Mouse (Mus musculus): ENCODE measurements around the gene Itfg2. TPM values are rescaled to one million over a fixed set of nuclear protein-coding genes. Genes with fewer than 3 reads are reported as not detected.

The Itfg2 gene
- total RNA-seq, 2 experiments from 2014 or later, result 15.6 to 33.1 TPM

DNA sequence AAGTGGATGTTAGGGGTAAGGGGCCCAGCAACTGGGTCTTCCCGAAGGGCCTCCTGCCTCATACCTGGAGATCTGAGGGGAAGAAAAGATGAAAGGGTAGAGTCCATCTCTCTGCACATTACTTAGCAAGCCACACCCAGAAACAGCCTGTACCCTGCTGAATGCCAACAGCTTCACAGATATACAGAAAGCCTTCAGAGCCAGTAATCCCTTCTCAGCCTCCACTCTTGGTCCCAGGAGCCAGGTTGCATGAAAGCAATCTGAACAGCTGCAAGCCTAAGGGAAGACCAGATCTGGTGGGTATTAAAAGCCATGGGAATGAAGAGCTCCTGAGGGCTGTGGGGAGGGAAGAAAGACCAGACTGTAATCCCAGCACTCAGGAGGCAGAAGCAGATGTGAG, 35.5 kb downstream of the Itfg2 start:
- no peak for ATAC-seq (replicated peaks; ENCODE audit: poor library complexity)

DNA sequence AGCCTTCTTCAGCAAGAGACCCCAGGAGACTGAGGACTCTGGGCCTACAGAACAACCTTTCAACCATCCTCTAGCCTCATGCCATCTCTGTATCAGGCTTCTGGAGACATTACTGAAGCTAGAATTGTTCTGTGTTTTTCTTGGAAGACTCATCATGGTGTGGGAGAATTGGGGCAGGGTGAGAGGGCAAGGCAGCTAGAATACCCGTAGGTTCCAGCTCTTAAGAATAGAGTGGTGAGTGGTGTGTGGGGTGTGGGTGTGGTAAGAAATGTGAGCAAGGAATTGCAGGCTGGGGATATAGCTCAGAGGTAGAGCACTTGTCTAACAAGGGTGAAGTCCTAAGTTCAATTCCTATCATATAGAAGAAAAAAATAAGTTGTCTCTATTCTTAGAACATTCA, 39.7 kb downstream of the Itfg2 start:
- no peak for ATAC-seq (replicated peaks; ENCODE audit: poor library complexity)

DNA sequence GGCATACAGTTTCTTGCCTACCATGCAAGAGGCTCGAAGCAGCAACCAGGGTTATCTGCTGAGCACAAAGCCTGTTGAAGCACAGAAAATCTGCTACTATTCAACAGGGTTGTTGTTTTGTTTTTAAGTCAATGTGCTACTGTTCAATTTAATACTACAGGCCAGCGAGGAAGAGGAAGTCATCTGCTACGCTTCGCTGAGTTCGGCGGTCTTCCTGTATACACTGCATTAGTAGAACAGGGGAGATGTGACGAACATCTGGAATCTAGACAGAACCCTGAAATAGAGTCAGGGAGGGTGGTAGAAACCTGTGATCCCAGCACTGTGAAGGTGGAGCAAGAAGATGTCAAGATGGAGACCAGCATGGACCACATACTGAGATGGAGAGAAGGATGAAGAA, 41.0 kb downstream of the Itfg2 start:
- ATAC-seq (replicated peaks; ENCODE audit: poor library complexity), result no peak

DNA sequence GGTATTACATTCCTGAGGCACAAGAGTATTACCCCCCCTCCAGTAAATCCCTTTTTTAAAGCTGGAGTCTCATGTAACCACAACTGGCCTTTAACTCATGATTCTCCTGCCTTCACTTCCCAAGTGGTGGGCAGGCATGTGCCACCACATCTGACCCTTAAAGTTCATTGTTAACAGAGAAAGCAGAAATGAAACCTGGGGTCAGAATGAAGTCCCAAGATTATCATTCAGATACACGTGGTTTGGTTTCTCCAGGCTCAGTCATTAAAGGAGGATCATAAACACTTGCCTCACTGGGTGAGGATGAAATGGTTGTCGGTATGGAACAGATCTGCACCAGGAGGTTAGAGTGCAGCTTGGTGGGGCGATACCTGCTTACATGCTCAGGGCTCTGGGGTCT, 43.5 kb downstream of the Itfg2 start:
- peak; percentile 76 for ATAC-seq (replicated peaks; ENCODE audit: poor library complexity)

DNA sequence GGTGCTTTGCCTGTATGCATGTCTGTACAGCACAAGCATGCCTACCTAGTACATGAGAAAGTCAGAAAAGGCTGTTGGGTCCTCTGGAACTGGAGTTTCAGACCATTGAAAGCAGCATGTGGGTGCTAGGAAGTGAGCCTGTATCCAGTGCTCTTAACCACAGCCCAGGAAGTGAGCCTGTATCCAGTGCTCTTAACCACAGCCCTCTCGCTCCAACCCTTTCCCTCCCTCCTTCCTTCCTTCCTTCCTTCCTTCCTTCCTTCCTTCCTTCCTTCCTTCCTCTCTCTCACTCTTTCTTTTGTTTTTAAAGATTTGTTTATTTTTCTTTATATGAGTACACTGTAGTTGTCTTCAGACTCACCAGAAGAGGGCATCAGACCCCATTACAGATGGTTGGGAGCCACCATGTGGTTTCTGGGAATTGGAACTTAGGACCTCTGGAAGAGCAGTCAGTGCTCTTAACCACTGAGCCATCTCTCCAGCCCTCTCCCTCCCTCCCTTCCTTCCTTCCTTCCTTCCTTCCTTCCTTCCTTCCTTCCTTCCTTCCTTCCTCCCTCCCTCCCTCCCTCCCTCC, 44.0 kb downstream of the Itfg2 start:
- 0 out of 2 replicates have a peak, but pooled peaks have one; percentile 18 for ATAC-seq (replicated peaks; ENCODE audit: poor library complexity)

DNA sequence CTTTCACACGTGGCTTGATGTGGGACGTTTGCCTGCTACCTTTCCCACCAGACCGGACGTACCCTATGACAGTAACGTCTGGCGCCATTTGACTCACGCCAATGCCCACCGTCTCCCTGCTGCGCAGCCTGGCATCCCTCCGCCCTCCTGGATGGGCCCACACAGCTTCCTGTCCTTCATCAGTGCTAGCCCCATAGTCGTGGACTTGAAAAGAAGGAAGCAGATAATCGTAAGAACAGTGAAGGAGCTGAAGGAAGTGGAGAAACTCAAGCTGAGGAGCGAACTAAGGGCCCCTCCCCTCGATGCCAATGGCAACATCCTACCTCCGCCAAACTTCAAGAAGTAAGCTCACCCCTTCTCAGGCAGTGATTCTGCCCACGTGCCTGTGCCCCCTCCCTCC, 45.1 kb downstream of the Itfg2 start:
- ATAC-seq (replicated peaks; ENCODE audit: poor library complexity), result peak; percentile 63

DNA sequence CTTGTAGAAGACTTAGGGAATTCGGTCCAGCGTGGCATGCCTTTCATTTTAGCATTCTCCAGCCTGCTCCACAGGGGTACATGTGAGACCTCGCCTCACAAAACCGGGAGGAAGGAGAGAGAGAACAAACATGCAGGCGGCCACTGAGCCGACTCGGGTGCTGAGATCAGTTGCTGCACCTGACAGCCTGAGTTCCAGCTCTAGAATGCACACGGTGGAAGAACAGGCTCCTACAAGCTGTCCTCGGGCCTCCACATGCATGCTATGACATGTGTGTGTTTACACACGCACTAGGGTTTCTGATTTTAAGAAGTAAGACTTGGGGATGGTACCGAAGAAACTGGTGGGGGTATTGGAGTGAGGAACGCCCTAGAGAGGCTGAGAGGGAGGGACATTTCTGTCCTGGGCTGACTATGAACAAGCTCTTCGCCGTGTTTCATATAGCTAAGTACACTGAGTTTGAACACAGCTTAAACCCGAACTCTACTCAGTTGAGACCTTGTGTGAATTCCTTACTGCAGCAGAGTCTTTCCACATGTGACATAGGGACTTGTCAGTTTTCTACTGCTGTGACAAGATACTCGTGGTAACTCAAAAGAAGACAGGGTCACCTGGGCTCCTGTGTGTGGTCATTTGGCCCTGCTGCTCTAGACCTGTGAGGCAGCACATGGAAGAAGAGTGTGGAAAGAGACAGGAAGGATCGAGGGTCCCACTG, 48.2 kb downstream of the Itfg2 start:
- ATAC-seq (replicated peaks; ENCODE audit: poor library complexity), result no peak

DNA sequence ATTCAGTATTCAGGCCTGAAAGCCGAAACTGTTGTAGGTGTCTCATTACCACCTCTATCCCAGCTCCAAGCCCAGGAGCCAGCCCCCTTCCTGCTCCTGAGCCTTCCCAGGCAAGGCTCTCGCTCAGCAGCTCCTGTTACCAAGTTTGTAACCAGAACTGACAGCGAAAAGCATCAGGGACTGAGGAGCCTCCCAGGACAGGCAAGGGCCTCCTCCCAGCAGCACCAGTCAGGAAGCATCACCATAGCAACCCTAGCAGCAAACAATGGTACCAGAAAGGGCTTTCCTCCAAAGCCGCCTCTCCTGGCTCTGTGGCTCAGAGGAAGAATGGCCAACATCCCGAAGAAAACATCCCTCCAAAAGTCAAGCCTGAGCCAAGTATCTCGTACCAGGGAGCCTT, 49.5 kb downstream of the Itfg2 start, which contains the start of the genes Tex52 and Gm44596:
TSS of gene Tex52 (plus strand) at position 265 of the 400 bp plus-strand sequence.
TSS of gene Gm44596 (plus strand) at position 312 of the 400 bp plus-strand sequence.
- no peak for ATAC-seq (replicated peaks; ENCODE audit: poor library complexity)

DNA sequence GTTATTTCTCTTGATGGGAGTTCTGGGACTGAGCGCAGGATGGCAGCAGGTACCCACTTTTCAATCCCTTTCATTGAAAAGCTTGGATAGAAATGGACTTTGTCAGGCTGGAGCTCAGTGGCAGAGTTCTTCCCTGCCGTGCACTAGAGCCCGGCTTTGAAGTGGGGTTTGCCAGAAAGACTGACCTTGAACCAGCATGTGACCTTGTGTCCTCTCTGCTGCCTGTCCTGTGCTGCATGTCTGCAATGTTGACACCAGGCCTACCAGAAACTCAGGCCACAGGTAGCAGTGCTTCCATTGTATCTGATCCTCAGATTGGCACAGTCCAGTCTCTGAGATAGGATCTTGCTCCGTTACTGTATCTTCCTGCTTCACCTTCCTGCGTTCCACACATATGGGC, 54.7 kb downstream of the Itfg2 start:
- no peak for ATAC-seq (replicated peaks; ENCODE audit: poor library complexity)

DNA sequence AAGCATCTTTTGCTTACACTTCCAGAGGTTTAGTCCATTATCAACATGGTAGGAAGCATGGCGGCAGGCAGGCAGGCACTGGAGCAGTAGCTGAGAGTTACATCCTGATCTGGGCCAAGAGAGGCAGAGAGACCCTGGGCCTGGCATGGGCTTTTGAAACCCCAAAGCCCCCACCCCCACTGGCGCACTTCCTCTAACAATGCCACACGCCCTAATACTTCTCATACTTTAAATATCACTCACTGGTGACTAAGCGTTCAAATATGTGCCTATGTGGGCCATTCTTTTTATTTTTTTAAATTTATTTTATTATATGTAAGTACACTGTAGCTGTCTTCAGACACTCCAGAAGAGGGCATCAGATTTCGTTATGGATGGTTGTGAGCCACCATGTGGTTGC, 58.3 kb downstream of the Itfg2 start:
- no peak for ATAC-seq (replicated peaks; ENCODE audit: poor library complexity)

DNA sequence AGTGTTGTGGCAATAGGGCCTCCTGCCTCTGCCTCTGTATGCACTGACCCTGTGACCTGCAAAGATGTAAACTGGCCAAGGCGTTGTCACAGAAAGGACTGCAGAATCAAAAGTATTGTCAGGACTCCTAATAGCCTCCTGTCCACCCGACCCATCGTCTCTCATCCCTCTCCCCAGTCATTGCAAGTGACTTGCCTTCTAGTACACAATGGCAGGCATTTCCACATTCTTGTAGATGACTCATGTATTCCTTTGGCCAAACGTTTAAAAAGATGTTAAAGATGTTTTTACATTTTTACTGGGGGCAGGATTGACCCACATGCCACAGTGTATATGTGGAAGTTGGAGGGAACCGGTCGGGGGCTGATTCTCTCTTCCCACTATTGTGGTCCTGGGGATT, 60.0 kb downstream of the Itfg2 start:
- no peak for ATAC-seq (replicated peaks; ENCODE audit: poor library complexity)

DNA sequence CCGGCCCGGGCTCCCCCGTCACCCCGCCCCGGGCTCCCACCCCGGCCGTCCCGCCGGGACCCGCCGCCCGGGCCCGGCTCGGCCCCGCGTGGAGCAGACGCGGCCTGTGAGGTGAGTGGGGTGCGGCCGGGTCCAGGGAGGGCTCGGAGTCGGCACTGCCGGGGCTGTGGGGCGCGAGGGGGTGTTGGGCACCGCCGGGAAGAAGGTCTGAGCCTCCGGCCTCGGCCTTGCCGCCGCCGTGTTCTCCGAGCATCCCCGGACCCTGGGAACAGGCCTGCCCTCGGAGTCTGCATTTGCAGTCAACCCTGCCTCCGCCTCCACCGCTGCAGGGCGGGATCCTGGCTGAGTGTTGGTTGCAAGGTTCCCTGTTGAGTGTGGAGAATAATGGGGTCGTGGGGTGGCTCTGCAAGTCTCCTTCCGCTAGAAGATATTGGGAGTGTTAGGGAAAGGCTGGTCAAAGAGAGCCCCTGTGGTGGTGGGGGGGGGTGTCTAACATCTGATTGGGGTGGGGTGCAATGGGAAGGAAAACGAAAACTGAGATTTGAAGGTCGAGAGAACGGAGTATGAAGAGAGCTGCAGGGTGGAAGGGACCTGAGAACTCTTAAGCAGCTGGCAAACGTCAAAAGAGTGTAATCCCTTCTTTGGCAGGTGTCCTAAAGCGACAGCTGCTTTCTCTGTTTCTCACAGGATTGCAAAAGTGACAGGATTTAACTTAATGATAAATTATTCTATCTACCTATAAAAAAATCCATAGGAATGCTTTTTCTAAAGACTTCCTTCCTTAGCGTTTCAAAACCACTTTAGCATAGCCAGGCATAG, 61.5 kb downstream of the Itfg2 start:
- peak; percentile 36 for ATAC-seq (replicated peaks; ENCODE audit: poor library complexity)

DNA sequence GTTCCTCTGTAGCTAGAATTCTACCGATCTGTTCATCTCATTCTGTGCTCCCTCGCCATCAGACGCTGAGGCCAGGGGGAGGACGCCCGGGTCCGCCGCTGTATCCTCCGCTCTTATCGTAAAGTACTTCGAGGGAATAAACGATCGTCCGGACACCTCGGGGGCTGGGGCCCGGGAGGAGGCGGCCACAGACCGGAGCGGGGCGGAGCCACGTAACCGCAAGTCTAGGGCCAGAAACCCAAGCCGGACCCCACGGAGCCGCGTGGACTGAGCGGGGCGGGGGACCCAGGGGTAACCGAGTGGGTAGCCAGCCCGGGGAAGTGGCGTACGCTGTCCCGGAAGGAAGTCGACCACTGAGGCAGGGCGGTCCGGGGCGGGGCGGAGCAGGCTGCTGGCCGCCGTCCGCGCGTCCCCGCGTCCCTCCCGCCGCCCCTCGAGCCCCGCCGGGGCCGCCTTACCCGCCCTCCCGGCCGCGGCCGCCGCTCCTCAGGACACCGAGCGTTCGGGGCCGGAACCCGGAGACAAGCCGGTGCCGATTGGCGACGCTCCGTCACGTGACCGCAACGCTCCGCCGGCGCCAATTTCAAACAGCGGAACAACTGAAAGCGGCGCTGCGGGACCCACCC, 62.2 kb downstream of the Itfg2 start, which contains the start of the genes Rhno1 and Foxm1:
TSS of gene Rhno1 (minus strand) at position 531 of the 626 bp plus-strand sequence.
TSS of gene Foxm1 (plus strand) at position 587 of the 626 bp plus-strand sequence.
- ATAC-seq (replicated peaks; ENCODE audit: poor library complexity), result peak; percentile 64

DNA sequence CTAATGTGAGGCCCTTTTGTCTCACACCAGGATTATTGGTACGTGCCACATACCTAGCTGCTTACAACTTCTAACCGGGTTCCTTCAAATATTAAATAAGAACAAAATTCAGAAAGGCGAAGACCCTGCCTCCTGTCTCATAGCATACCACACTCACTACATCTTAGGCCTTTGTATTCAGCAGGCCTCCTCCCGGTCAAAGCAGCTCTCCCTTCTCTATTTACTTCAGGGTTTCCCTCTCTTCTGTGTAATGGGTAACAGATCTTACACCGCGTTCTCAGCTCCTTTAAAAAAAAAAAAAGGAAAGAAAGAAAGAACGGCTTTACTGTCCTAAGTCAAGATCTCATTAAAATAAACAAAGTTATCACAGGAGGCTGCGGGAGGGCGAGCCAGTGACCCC, 62.8 kb downstream of the Itfg2 start:
- ATAC-seq (replicated peaks; ENCODE audit: poor library complexity), result peak; percentile 1; the same call in 1 of the 2 replicates

Other genes starting within 250 kb of the Itfg2 start
- gene Tead4, start 124.1 kb downstream of the Itfg2 start, total RNA-seq (2015), result not detected in 2 replicates
- gene Tead4, start 124.1 kb downstream of the Itfg2 start, total RNA-seq (2017), result not detected in 2 replicates
- gene Tulp3, start 69.1 kb downstream of the Itfg2 start, total RNA-seq (2015), result 0.12 and 1.3 TPM in 2 replicates
- 0.20 and 0.29 TPM in 2 replicates for gene Tulp3, start 69.1 kb downstream of the Itfg2 start, total RNA-seq (2017)
- 53.5 and 71.5 TPM in 2 replicates for gene Rhno1, start 62.0 kb downstream of the Itfg2 start, total RNA-seq (2015)
- 47.8 and 54.8 TPM in 2 replicates for gene Rhno1, start 62.0 kb downstream of the Itfg2 start, total RNA-seq (2017)
- gene Foxm1, start 62.0 kb downstream of the Itfg2 start, total RNA-seq (2015), result 40.3 and 41.8 TPM in 2 replicates
- 12.3 and 15.5 TPM in 2 replicates for gene Foxm1, start 62.0 kb downstream of the Itfg2 start, total RNA-seq (2017)
- gene Tex52, start 49.5 kb downstream of the Itfg2 start, total RNA-seq (2015), result not detected in 2 replicates
- gene Tex52, start 49.5 kb downstream of the Itfg2 start, total RNA-seq (2017), result 0.30 TPM in 1 of 2 replicates, not detected in the other
- gene Gm44596, start 49.4 kb downstream of the Itfg2 start, total RNA-seq (2015), result not detected in 2 replicates
- not detected in 2 replicates for gene Gm44596, start 49.4 kb downstream of the Itfg2 start, total RNA-seq (2017)
- gene Nrip2, start 25.6 kb downstream of the Itfg2 start, total RNA-seq (2015), result not detected in 2 replicates
- not detected in 2 replicates for gene Nrip2, start 25.6 kb downstream of the Itfg2 start, total RNA-seq (2017)
- 124 and 149 TPM in 2 replicates for gene Fkbp4, start 13.7 kb upstream of the Itfg2 start, total RNA-seq (2015)
- 373 and 394 TPM in 2 replicates for gene Fkbp4, start 13.7 kb upstream of the Itfg2 start, total RNA-seq (2017)
- gene Pzp, start 101.8 kb upstream of the Itfg2 start, total RNA-seq (2015), result not detected in 2 replicates
- gene Pzp, start 101.8 kb upstream of the Itfg2 start, total RNA-seq (2017), result not detected in 2 replicates
- not detected in 2 replicates for gene A2ml1, start 156.7 kb upstream of the Itfg2 start, total RNA-seq (2015)
- not detected in 2 replicates for gene A2ml1, start 156.7 kb upstream of the Itfg2 start, total RNA-seq (2017)
- 0.74 TPM in 1 of 2 replicates, not detected in the other for gene Klrb1a, start 198.6 kb upstream of the Itfg2 start, total RNA-seq (2015)
- not detected in 2 replicates for gene Klrb1a, start 198.6 kb upstream of the Itfg2 start, total RNA-seq (2017)
- gene Clec2h, start 237.5 kb upstream of the Itfg2 start, total RNA-seq (2015), result not detected in 2 replicates
- gene Clec2h, start 237.5 kb upstream of the Itfg2 start, total RNA-seq (2017), result not detected in 2 replicates

Data from megakaryocyte progenitor cell, adult 5-6 weeks (primary cell).